21 mouse cellular contexts compared by ENCODE assay signal in the genomic region with DNA sequence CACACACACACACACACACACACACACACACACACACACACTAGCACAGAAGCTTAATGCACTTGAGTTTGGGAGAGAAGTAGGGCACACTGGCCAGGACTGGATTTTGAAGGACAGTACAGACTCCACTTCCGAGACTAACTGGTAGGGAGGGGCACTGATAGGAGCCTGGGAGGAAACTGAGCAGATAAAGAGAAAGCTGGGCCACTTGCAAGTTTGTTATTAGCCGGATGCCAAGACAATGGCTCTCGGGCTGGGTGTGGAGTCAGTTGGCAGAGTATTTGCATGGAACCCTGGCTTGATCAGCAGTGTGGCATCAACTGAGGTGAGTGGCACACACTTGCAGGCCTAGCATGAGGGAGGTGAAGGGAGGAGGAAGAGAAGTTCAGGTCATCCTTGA. TPM values are rescaled to one million over a fixed set of nuclear protein-coding genes. Genes with fewer than 3 reads are reported as not detected.
DNase-seq lines count a peak whose midpoint lies in the region; ATAC-seq and TF ChIP-seq lines count a peak whose summit lies in the region.
"Had no signal": no experiment of that assay in that cellular context is flagged by ENCODE, and none has a peak within 500 bp of the region (broad histone marks: within the 10 kb centered on the region; RNA-seq: fewer than 3 reads in every experiment).

No protein-coding gene starts in this region.

- H3K4me1 ChIP-seq in brown adipose tissue, adult 24 weeks (ENCODE audit: control insufficient read depth, insufficient read depth, insufficient read length, low read length) = peaks cover 15% of the 10 kb centered on the region
- no peaks in the 10 kb centered on the region for H3K4me1 ChIP-seq in intestine, postnatal 0 days (replicated peaks; ENCODE audit: control insufficient read depth, insufficient read depth, low read length)
- H3K4me1 ChIP-seq in small intestine, adult 2 months (ENCODE audit: control insufficient read depth, insufficient read depth, insufficient read length, low read length) = peaks cover 13% of the 10 kb centered on the region; the same call in 1 of the 2 replicates
- H3K4me1 ChIP-seq in hindbrain, embryonic 14.5 days (replicated peaks; ENCODE audit: control insufficient read depth, insufficient read depth, low read length) = no peaks in the 10 kb centered on the region
- H3K4me1 ChIP-seq: hindbrain, embryonic 15.5 days; neural tube, embryonic 12.5 days had no signal

- H3K4me3 ChIP-seq in brown adipose tissue, adult 24 weeks (ENCODE audit: insufficient read depth, low read depth, low read length) = no peak overlapping the region
- no peak overlapping the region for H3K4me3 ChIP-seq in intestine, postnatal 0 days (ENCODE audit: low read depth, low read length)
- no peak overlapping the region for H3K4me3 ChIP-seq in small intestine, adult 2 months (ENCODE audit: low read depth, low read length)
- no peak overlapping the region for H3K4me3 ChIP-seq in layer of hippocampus, adult 2 months
- no peak overlapping the region for H3K4me3 ChIP-seq in hindbrain, embryonic 14.5 days (replicated peaks; ENCODE audit: low read length)
- H3K4me3 ChIP-seq: hindbrain, embryonic 15.5 days; limb, embryonic 10.5 days; liver, embryonic 13.5 days; megakaryocyte, embryonic 14.5 days; neural tube, embryonic 12.5 days had no signal

- H3K9me3 ChIP-seq in intestine, postnatal 0 days (ENCODE audit: control insufficient read depth) = no peaks in the 10 kb centered on the region
- no peaks in the 10 kb centered on the region for H3K9me3 ChIP-seq in hindbrain, embryonic 14.5 days (ENCODE audit: control insufficient read depth, low read length)
- H3K9me3 ChIP-seq: hindbrain, embryonic 15.5 days; limb, embryonic 10.5 days; liver, embryonic 13.5 days; neural tube, embryonic 12.5 days had no signal

- no peaks in the 10 kb centered on the region for H3K36me3 ChIP-seq in intestine, postnatal 0 days (ENCODE audit: control insufficient read depth, insufficient read depth)
- no peaks in the 10 kb centered on the region for H3K36me3 ChIP-seq in small intestine, adult 2 months (ENCODE audit: control insufficient read depth, insufficient read depth, low read length)
- H3K36me3 ChIP-seq in hindbrain, embryonic 14.5 days (replicated peaks; ENCODE audit: control insufficient read depth, insufficient read depth) = no peaks in the 10 kb centered on the region
- H3K36me3 ChIP-seq: hindbrain, embryonic 15.5 days; limb, embryonic 10.5 days; liver, embryonic 13.5 days; neural tube, embryonic 12.5 days had no signal

- peak; percentile 16 to 17 for DNase-seq in heart, postnatal 10 days
- DNase-seq in heart, postnatal 36 days = no peak
- DNase-seq in layer of hippocampus, adult 2 months (ENCODE audit: low spot score in 2 of 2) = no peak
- no peak for DNase-seq in hindbrain, embryonic 14.5 days (ENCODE audit: low spot score)
- DNase-seq: cerebellum, adult 11 months; cerebellum, postnatal 36 days; kidney, adult 9 months; liver, embryonic 13.5 days; right cerebral cortex, postnatal 25 days; thymus, adult 2 months had no signal

- no peak overlapping the region for H3K4me2 ChIP-seq in intestine, postnatal 0 days (replicated peaks; ENCODE audit: low read depth)
- no peak overlapping the region for H3K4me2 ChIP-seq in hindbrain, embryonic 14.5 days (replicated peaks)
- H3K4me2 ChIP-seq: hindbrain, embryonic 15.5 days; liver, embryonic 13.5 days; neural tube, embryonic 12.5 days had no signal

- no peak overlapping the region for H3K9ac ChIP-seq in intestine, postnatal 0 days (ENCODE audit: low read depth, low read length)
- no peak overlapping the region for H3K9ac ChIP-seq in hindbrain, embryonic 14.5 days
- H3K9ac ChIP-seq: hindbrain, embryonic 15.5 days; liver, embryonic 13.5 days; neural tube, embryonic 12.5 days had no signal

- no peak for TF ChIP-seq POLR2A in small intestine, adult 2 months (IDR thresholded peaks at IDR 0.05; ENCODE audit: low read depth, low read length)

- 34% methylated on average over 3 of the region's 3 CpGs for WGBS in intestine, postnatal 0 days
- 21% methylated on average over 3 of the region's 3 CpGs for WGBS in small intestine, adult 2 months
- WGBS in hindbrain, embryonic 14.5 days = 83% methylated on average over 3 of the region's 3 CpGs

- 0 out of 2 replicates have a peak overlapping the region, but pooled peaks have one; percentile 26 for H3K27ac ChIP-seq in brown adipose tissue, adult 24 weeks (replicated peaks; ENCODE audit: low read depth, low read length)
- H3K27ac ChIP-seq in intestine, postnatal 0 days (ENCODE audit: low read depth, low read length) = no peak overlapping the region
- H3K27ac ChIP-seq in small intestine, adult 2 months (ENCODE audit: insufficient read depth, low read depth, low read length) = peak overlapping the region; percentile 37; the same call in 1 of the 2 replicates
- no peak overlapping the region for H3K27ac ChIP-seq in layer of hippocampus, adult 2 months
- no peak overlapping the region for H3K27ac ChIP-seq in hindbrain, embryonic 14.5 days
- H3K27ac ChIP-seq: hindbrain, embryonic 15.5 days; limb, embryonic 10.5 days; liver, embryonic 13.5 days; neural tube, embryonic 12.5 days had no signal

- peak; percentile 45; the same call in 1 of the 2 replicates for ATAC-seq in intestine, postnatal 0 days
- no peak for ATAC-seq in hindbrain, embryonic 14.5 days (ENCODE audit: low FRiP score)
- ATAC-seq: activated CD4-positive, CD25-positive, alpha-beta regulatory T cell, adult 4 months had no signal

- H3K27me3 ChIP-seq in intestine, postnatal 0 days (replicated peaks; ENCODE audit: control insufficient read depth, insufficient read depth, low read length) = no peaks in the 10 kb centered on the region
- no peaks in the 10 kb centered on the region for H3K27me3 ChIP-seq in small intestine, adult 2 months (ENCODE audit: control insufficient read depth, insufficient read depth, low read length)
- H3K27me3 ChIP-seq in hindbrain, embryonic 14.5 days (ENCODE audit: control insufficient read depth, insufficient read depth, low read length) = no peaks in the 10 kb centered on the region
- H3K27me3 ChIP-seq: hindbrain, embryonic 15.5 days; liver, embryonic 13.5 days; neural tube, embryonic 12.5 days had no signal

- intact Hi-C loops in heart, postnatal 10 days (cut with DNase I) = no loop called here
- intact Hi-C loops in heart, postnatal 36 days (cut with DNase I) = no loop called here

- no peak for TF ChIP-seq CTCF in intestine, postnatal 0 days (IDR thresholded peaks at IDR 0.05; ENCODE audit: low read depth)
- no peak for TF ChIP-seq CTCF in small intestine, adult 2 months (IDR thresholded peaks at IDR 0.05; ENCODE audit: extremely low read depth, insufficient read length, insufficient replicate concordance, low read depth, low read length)
- TF ChIP-seq CTCF in layer of hippocampus, adult 2 months (conservative IDR thresholded peaks at IDR 0.05) = no peak

RNA-seq across cellular contexts. Expression of a gene that starts 51.0 kb away (rescaled TPM):
- total RNA-seq in heart, postnatal 10 days (2021) = not detected
- total RNA-seq in heart, postnatal 36 days (2021) = not detected
- polyA plus RNA-seq in brown adipose tissue, adult 24 weeks (2012; ENCODE audit: insufficient read depth, insufficient read length, missing spikeins) = not detected in 2 replicates
- polyA plus RNA-seq in intestine, postnatal 0 days (2015; fragmentation: Nextera tagmentation; extraction: Ambion mirVana) = not detected in 2 replicates
- not detected in 2 replicates for polyA plus RNA-seq in small intestine, adult 2 months (2012; rRNA removed)
- total RNA-seq in layer of hippocampus, adult 2 months (2021) = under 1 TPM; 0.22 to 0.31 TPM
- not detected in 2 replicates for polyA plus RNA-seq in hindbrain, embryonic 14.5 days (2014; fragmentation: Nextera tagmentation; extraction: Ambion mirVana)
- total RNA-seq: granulocyte monocyte progenitor cell, adult 5-6 weeks had no signal
- polyA plus RNA-seq: activated CD4-positive, CD25-positive, alpha-beta regulatory T cell, adult 4 months; embryonic facial prominence, embryonic 11.5 days; hindbrain, embryonic 15.5 days; large intestine, adult 2 months; limb, embryonic 10.5 days; liver, embryonic 13.5 days; neural tube, embryonic 12.5 days had no signal

Comparison
In these comparisons a context has a peak if more than half of its experiments do, and no peak if none do; other contexts are left out.
1. DNase-seq: peak in heart, postnatal 10 days (2 of 2); none in heart, postnatal 36 days (0 of 2), layer of hippocampus, adult 2 months (0 of 2) and hindbrain, embryonic 14.5 days (single experiment).
2. H3K27ac ChIP-seq: peak in brown adipose tissue, adult 24 weeks (single experiment) and small intestine, adult 2 months (single experiment); none in intestine, postnatal 0 days (single experiment), layer of hippocampus, adult 2 months (single experiment) and hindbrain, embryonic 14.5 days (single experiment).